Mouse (Mus musculus): ENCODE results near the gene Ctxn2.

GRCm38 (mm10) chr2:125154294-125154693, 17.8 kb downstream of the Ctxn2 start:
- TF ChIP-seq POLR2A (IDR thresholded peaks at IDR 0.05; ENCODE audit: extremely low read depth, insufficient read depth, low read length), result no peak
- no peak for TF ChIP-seq CTCF (IDR thresholded peaks at IDR 0.05; ENCODE audit: low read depth, low read length)
